Mouse (Mus musculus): ENCODE data around the gene Scg3. TPM values are rescaled to one million over a fixed set of nuclear protein-coding genes. Genes with fewer than 3 reads are reported as not detected.
"Not testable (repeated sequence)": the region's sequence is repeated elsewhere in the genome, so short reads cannot be mapped to it uniquely, and the experiment has no call there.

Scg3 gene
- polyA plus RNA-seq, 1 experiment: not detected

DNA sequence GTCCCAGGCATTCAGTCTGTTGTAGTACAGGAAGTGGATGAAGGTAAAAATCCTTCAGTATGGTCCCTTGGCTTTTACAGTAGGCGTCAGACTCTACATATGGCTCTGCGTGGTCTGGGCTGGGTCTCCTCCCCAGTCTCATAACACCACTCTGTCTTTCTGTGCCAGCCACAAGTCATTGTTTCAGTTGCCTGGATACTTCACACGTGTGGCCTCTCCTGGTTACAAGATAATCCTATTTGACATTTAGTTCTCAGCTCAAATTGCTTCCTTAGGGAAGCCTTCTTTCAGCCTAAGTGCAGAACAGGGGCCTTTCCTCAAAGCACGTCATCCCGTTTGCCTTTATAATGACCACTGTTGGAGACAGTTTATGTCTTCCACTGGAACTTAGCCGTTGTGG is 11.1 kb downstream of the Scg3 start:
- TF ChIP-seq GATA1 (IDR thresholded peaks at IDR 0.05; ENCODE audit: low read length) (no peak), TAL1 (IDR thresholded peaks at IDR 0.05; ENCODE audit: low read length) (no peak)
- Histone ChIP-seq H3K4me1 (ENCODE audit: control insufficient read depth) (no peaks in the 10 kb centered on the region), H3K27me3 (ENCODE audit: control insufficient read depth) (no peaks in the 10 kb centered on the region), H3K36me3 (ENCODE audit: control insufficient read depth) (no peaks in the 10 kb centered on the region), H3K9me3 (ENCODE audit: control insufficient read depth, low read length) (no peaks in the 10 kb centered on the region), H3K4me3 (replicated peaks) (no peak overlapping the region)

DNA sequence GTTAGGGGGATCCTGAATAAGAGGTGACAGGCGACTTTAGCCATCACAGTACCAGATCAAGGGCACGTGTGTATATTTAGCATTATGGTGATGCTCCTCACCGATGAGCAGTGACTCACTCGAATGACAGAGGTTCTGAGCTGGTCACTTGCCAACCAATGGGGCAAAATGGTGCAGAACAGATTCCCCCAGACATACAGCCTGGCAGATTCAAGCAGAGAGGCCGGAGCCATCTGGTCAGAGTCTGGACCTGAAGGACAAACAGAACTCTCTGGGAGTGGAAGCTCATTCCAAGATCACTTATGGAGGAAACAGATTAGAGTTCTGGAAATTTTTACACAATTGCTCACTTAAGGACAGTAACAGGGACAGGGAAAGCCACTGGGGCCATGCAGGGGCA is 17.2 kb downstream of the Scg3 start:
- H3K36me3 ChIP-seq (ENCODE audit: control insufficient read depth): no peaks in the 10 kb centered on the region
- no peaks in the 10 kb centered on the region for H3K9me3 ChIP-seq (ENCODE audit: control insufficient read depth, low read length)
- H3K4me3 ChIP-seq (replicated peaks): no peak overlapping the region
- no peaks in the 10 kb centered on the region for H3K4me1 ChIP-seq (ENCODE audit: control insufficient read depth)
- no peaks in the 10 kb centered on the region for H3K27me3 ChIP-seq (ENCODE audit: control insufficient read depth)
- no peak for TF ChIP-seq GATA1 (IDR thresholded peaks at IDR 0.05; ENCODE audit: low read length)

DNA sequence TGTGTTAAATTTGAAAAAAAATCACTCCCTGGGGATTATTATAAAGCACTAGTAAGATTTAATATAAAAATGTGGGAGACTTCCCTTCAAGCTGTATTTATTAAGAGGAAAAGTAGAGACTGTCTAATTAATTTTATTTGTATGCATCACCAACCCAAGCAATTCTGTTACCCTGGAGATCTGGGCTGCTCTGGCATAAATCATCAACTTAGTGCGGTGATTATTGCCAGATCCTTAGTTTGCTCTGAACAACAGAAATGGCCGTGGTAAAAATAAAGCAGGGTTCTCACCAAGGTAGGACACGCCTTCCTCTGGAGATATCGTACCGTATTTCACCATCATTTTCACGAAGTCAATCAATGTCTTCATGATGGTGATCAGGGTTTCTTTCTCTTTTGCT is 18.5 kb downstream of the Scg3 start:
- Histone ChIP-seq H3K4me1 (ENCODE audit: control insufficient read depth) (no peaks in the 10 kb centered on the region), H3K27me3 (ENCODE audit: control insufficient read depth) (no peaks in the 10 kb centered on the region), H3K36me3 (ENCODE audit: control insufficient read depth) (no peaks in the 10 kb centered on the region), H3K9me3 (ENCODE audit: control insufficient read depth, low read length) (no peaks in the 10 kb centered on the region; the same call in 1 of the 2 replicates), H3K4me3 (replicated peaks) (no peak overlapping the region)
- TF ChIP-seq GATA1 (IDR thresholded peaks at IDR 0.05; ENCODE audit: low read length): no peak
- no peak for TF ChIP-seq TAL1 (IDR thresholded peaks at IDR 0.05; ENCODE audit: low read length)

DNA sequence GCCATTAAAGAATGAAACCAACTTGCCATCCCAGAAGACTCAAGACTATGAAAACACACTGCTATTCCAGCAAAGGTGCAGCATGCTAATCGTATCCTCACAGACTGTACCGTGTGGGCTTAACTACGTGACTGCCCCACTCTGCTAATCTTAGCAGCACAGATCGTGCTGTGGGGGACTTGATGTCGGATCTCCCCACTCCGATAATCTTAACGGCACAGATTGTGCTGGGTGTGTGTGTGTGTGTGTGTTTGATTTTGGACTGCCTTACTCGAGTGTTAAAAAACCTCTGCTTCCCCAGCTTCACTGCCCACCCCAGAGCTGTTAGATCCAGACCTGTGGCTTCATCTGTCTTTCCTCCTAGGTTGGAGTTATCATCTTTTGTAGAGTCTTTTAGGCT is 22.9 kb downstream of the Scg3 start:
- Histone ChIP-seq H3K27me3 (ENCODE audit: control insufficient read depth) (no peaks in the 10 kb centered on the region), H3K9me3 (ENCODE audit: control insufficient read depth, low read length) (no peaks in the 10 kb centered on the region; the same call in 1 of the 2 replicates), H3K36me3 (ENCODE audit: control insufficient read depth) (no peaks in the 10 kb centered on the region), H3K4me1 (ENCODE audit: control insufficient read depth) (no peaks in the 10 kb centered on the region), H3K4me3 (replicated peaks) (no peak overlapping the region)
- no peak for TF ChIP-seq GATA1 (IDR thresholded peaks at IDR 0.05; ENCODE audit: low read length)
- TF ChIP-seq TAL1 (IDR thresholded peaks at IDR 0.05; ENCODE audit: low read length): no peak

DNA sequence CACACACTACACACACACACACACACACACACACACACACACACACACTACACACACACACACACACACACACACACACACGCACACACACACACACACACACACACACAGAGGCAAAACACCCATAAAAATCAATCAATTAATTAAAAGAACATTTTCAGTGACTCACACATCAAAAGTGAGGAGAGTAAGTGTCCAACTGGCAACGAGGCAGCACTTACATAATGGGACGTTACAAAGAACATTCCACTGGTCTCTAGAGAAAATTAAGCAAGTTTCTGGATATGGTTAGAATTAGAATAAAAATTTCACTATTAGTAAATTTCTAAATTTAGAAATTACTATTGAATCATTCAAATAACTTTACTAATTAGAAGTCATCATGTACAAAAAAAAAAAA is 27.4 kb downstream of the Scg3 start:
- H3K4me3 ChIP-seq (replicated peaks); H3K27me3 ChIP-seq (ENCODE audit: control insufficient read depth); H3K4me1 ChIP-seq (ENCODE audit: control insufficient read depth); H3K9me3 ChIP-seq (ENCODE audit: control insufficient read depth, low read length); H3K36me3 ChIP-seq (ENCODE audit: control insufficient read depth): not testable (repeated sequence)

DNA sequence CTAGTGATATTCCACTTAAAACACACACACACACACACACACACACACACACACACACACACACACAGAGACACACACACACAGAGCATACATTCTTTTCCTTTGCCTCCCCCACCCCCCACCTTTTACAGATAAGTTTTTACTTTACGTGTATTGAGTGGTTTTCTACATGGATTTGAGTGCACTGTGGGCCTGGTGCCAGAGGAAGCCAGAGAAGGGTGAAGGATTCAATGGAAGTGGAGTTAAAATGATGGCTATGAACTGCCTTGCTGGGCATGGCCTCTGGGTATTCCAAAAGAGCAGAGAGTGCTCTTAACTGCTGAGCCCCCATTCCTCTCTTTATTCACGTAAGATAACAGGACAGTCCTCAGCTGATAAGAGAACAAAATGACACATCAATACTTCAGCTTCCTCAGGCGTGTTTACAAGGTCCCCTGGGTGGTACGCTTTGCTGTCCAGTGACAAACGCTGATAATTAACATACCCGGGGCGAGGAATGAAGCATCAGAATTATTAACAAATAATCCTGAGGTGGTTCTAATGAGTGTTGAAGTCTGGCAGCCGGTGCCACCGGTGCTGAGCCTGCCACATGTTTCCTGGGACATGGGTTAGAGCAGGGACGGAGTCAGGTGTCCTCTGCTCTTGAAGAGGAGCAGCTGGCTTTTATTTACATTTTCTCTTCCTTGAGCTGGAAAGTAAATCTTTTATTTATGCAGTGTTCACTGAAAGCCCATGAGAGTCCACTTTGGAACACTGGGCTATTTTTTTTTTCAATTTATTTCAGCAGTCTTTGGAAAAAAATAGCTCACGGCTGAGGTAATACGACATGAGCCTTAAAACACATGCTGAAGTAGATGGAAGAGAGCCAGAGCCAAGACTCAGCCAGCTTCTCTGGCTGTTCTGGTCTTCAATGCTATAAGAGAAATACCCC is 29.6 kb downstream of the Scg3 start:
- no peaks in the 10 kb centered on the region for H3K27me3 ChIP-seq (ENCODE audit: control insufficient read depth)
- no peak overlapping the region for H3K4me3 ChIP-seq (replicated peaks)
- no peaks in the 10 kb centered on the region for H3K9me3 ChIP-seq (ENCODE audit: control insufficient read depth, low read length)
- no peaks in the 10 kb centered on the region for H3K4me1 ChIP-seq (ENCODE audit: control insufficient read depth)
- no peak for TF ChIP-seq GATA1 (IDR thresholded peaks at IDR 0.05; ENCODE audit: low read length)
- no peak for TF ChIP-seq TAL1 (IDR thresholded peaks at IDR 0.05; ENCODE audit: low read length)
- H3K36me3 ChIP-seq (ENCODE audit: control insufficient read depth): no peaks in the 10 kb centered on the region

DNA sequence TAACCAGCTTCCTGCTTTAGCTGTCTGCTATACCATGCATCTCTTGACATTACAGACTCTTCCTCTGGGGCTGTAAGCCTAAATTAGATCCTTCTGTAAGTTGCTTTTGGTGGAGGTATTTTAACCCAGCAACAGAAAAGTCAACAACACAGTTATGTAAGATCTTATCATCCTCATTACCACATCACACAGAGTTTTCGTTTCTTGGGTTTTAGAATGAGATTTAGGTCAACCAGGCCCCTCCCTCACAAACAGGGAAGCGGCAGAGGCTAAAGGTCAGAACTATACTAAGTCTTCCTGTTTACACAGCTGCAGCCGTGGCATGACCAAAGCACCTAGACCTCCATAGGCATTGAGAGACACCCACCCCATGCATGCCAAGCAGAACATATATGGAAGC is 38.5 kb downstream of the Scg3 start:
- peaks cover 13% of the 10 kb centered on the region for H3K9me3 ChIP-seq (ENCODE audit: control insufficient read depth, low read length)
- no peak for TF ChIP-seq GATA1 (IDR thresholded peaks at IDR 0.05; ENCODE audit: low read length)
- TF ChIP-seq TAL1 (IDR thresholded peaks at IDR 0.05; ENCODE audit: low read length): no peak
- no peaks in the 10 kb centered on the region for H3K36me3 ChIP-seq (ENCODE audit: control insufficient read depth)
- H3K4me1 ChIP-seq (ENCODE audit: control insufficient read depth): no peaks in the 10 kb centered on the region
- H3K4me3 ChIP-seq (replicated peaks): no peak overlapping the region
- no peaks in the 10 kb centered on the region for H3K27me3 ChIP-seq (ENCODE audit: control insufficient read depth)

DNA sequence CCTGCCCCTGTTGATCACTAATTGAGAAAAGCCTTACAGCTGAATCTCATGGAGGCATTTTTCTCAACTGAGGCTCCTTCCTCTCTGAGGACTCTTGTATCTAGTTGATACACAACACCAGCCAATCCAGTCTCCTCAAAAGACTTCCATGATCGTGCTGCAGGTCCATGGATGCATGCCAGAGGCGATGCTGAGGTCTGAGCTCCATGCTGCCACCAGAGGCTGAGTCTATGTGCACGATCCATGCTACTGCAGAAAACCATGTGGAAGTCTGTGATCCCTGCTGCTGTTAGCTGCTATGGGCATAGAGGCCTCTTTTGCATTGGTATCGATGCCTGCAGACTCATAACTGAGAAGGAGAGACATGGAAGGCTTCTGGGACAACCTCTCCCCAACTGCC is 49.6 kb downstream of the Scg3 start:
- no peaks in the 10 kb centered on the region for H3K36me3 ChIP-seq (ENCODE audit: control insufficient read depth)
- TF ChIP-seq TAL1 (IDR thresholded peaks at IDR 0.05; ENCODE audit: low read length): no peak
- TF ChIP-seq GATA1 (IDR thresholded peaks at IDR 0.05; ENCODE audit: low read length): no peak

DNA sequence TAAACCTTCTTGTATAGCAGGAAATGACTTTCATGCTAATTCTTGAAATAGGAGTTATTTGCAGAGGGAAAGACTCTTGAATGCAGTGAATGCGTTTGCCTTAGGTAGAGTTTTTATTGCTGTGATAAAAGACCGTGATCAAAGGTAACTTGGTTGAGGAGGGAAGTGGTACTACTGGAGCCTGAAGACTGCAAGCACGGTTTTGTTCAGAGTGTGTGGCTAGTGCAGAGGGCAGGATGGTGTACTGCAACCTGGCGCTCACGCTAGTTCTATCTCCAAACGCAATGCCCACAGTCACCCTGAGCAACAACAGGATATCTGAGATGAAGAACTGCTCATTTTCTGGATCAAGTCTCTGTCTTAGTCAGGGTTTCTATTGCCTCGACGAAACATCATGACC is 50.3 kb downstream of the Scg3 start:
- no peak overlapping the region for H3K4me3 ChIP-seq (replicated peaks)
- H3K4me1 ChIP-seq (ENCODE audit: control insufficient read depth): no peaks in the 10 kb centered on the region
- no peaks in the 10 kb centered on the region for H3K9me3 ChIP-seq (ENCODE audit: control insufficient read depth, low read length)
- no peaks in the 10 kb centered on the region for H3K36me3 ChIP-seq (ENCODE audit: control insufficient read depth)
- H3K27me3 ChIP-seq (ENCODE audit: control insufficient read depth): no peaks in the 10 kb centered on the region
- TF ChIP-seq TAL1 (IDR thresholded peaks at IDR 0.05; ENCODE audit: low read length) (no peak), GATA1 (IDR thresholded peaks at IDR 0.05; ENCODE audit: low read length) (no peak)

More for the DNA sequence above, 49.6 kb downstream of the Scg3 start:
- H3K4me3 ChIP-seq (replicated peaks): no peak overlapping the region
- no peaks in the 10 kb centered on the region for H3K4me1 ChIP-seq (ENCODE audit: control insufficient read depth)
- no peaks in the 10 kb centered on the region for H3K27me3 ChIP-seq (ENCODE audit: control insufficient read depth)
- no peaks in the 10 kb centered on the region for H3K9me3 ChIP-seq (ENCODE audit: control insufficient read depth, low read length)

DNA sequence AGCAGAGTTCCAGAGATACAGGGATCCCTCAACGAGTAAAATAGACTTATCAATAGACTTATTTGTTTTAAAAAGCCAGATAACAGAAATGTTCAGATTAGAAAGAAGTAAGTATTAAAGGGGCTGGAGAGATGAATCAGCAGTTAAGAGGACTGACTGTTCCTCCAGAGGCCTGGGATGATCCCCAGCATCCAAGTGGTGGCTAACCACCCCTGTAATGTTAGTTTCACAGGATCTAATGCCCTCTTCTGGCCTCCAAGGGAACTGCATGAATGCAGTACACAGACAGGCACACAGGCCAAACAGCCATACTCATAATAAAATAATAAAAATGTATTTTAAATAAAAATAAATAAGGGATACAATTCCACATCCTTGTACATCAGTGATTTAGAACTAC is 51.0 kb downstream of the Scg3 start:
- no peaks in the 10 kb centered on the region for H3K9me3 ChIP-seq (ENCODE audit: control insufficient read depth, low read length)
- no peaks in the 10 kb centered on the region for H3K27me3 ChIP-seq (ENCODE audit: control insufficient read depth)
- no peaks in the 10 kb centered on the region for H3K36me3 ChIP-seq (ENCODE audit: control insufficient read depth)
- H3K4me1 ChIP-seq (ENCODE audit: control insufficient read depth): no peaks in the 10 kb centered on the region
- no peak overlapping the region for H3K4me3 ChIP-seq (replicated peaks)
- TF ChIP-seq TAL1 (IDR thresholded peaks at IDR 0.05; ENCODE audit: low read length) (no peak), GATA1 (IDR thresholded peaks at IDR 0.05; ENCODE audit: low read length) (no peak)
